Mouse (Mus musculus) induced T-regulatory cell, adult 2 months (primary cell): ENCODE data around the gene Siglecg.

ENCODE experiments used
- DNase-seq: peaks from one replicate; pipeline ENCODE4 v3.0.0-alpha.2; 2012; ENCODE audit warnings: low read depth

The Siglecg gene

DNA sequence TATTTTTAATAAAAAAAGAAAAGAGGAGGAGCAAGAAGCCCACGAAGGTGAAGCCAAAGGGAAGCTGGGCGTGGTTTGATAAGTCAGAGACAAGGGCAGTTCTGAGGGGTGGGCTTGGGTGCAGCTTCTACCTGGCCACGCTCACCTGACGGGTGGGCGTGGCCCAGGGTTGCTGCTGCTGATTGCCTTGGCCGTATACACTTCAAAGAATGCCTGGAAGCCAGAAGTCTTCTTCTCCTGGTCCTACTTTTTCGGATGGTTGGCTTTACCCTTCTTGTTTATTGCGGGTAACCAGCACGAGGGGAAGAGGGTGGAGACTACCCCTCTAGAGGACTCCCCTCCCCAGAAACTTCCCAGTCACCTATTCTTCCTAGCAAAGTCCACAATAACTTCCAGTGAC, 34.7 kb downstream of the Siglecg start:
- no peak for DNase-seq

- peak; percentile 89 for DNase-seq
Measured at GRCm38 (mm10) chr7:43443126-43443916, 35.3 kb downstream of the Siglecg start.

DNA sequence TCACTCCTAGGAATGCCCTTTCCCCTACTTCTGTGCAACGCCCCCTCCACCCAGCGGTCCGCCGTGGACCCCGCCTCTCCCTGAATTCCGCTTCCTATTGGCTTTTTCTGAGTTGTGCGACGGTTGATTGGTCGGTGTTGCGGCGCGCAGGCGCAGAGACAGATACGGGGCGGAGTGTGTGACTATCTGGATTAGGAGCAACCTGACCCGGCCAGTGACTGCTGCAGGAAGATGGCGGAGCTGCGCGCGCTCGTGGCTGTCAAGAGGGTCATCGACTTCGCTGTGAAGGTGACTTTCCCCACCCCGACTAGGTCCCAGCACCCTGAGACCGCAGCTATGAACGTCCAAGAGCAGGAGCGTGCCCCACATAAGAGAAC, 35.9 kb downstream of the Siglecg start, which contains the start of the genes Etfb and Gm45233:
Gene Etfb, plus strand, starts transcription at position 167 of the 377 bp plus-strand sequence.
Gene Gm45233, plus strand, starts transcription at position 212 of the 377 bp plus-strand sequence.
- DNase-seq: peak; percentile 96

GRCm38 (mm10) chr7:43447801-43448200, 39.8 kb downstream of the Siglecg start:
- no peak for DNase-seq

DNA sequence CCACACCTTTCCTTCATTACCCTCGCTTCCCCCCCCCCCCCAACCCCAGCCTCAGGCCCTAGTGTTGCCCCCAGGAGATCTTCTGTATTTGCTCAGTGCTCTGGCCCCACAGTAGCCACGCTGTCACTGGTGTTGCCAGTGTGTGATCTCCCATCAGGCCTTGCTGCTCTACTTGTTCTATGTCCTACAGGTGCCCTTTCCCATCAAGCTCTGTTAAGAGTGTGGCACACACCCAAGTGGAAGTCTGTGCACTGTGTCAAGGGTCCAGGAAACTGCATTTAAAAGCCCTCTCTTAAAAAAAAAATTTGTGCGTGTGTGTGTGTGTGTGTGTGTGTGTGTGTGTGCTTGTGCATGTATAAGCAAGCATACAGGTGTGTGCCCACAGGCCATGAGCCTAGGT, 40.2 kb downstream of the Siglecg start:
- DNase-seq: no peak

DNA sequence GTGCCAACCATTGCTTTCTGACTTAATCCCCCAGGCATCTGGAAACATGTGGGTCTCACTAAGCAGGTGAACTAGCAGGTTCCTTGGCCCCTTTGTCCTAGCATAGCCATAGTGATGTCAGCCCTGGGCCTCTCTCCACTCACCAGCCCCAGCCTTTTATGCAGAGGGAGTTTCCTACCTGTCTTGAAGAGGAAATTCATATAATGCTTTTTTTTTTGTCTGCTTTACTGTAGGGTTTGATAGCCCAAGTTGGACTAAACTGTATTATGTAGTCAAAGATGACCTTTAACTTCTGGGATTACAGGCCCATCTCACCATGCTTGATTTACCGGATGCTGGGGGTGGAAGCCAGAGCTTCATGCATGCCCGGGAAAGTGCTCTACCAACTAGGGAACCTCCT, 41.8 kb downstream of the Siglecg start:
- no peak for DNase-seq

GRCm38 (mm10) chr7:43451726-43452125, 43.7 kb downstream of the Siglecg start:
- no peak for DNase-seq

DNA sequence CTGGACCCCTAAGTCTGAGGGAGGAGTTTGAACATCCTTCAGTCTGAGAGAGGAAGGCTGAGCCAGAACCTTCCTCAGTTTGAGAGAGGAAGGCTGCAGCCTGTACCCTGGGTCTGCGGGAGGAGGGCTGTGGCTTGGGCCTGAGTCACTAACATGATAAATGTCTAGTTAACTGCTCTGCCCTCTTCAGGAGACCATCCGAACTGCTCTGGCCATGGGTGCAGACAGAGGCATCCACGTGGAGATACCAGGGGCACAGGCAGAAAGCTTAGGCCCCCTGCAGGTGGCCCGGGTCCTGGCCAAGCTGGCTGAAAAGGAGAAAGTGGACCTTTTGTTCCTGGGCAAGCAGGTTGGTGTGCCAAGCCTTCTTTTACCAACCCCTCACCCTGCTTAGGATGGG, 44.6 kb downstream of the Siglecg start:
- peak; percentile 65 for DNase-seq

DNA sequence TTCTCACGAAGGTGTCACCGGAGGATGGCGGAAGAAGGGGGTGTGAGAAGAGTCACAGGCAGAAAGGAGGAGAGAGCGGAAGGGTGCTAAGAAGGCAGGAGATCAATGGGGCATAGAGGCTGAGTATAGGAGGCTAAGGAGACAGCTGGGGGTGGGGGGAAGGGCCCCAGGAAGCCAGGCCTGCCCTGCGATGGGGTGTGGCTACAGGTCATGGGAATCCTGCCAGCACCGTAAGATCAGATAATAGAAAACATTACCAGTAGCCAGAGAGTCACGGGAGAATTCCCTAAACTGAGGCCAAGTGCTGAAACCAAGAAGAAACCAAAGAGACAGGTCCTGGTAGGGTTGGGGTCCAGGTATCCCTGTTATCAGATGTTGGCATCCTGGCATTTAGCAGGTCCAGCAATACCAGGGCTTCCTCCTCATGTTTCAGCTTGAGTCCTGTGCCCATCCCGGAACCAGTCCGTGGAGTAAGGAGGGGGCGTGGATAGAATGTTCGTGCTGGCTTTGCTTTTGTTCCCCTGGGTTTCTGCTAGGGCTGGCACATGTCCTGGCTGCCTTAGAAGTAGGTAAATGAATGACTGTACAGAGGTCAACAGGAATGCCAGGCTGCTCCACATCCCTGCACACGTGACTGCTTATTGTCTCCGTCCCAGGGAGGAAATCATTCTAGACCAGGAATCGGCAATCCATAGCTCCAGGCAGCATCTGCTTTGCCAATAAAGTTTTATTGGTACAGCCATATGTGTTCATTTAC, 45.8 kb downstream of the Siglecg start:
- DNase-seq: no peak

DNA sequence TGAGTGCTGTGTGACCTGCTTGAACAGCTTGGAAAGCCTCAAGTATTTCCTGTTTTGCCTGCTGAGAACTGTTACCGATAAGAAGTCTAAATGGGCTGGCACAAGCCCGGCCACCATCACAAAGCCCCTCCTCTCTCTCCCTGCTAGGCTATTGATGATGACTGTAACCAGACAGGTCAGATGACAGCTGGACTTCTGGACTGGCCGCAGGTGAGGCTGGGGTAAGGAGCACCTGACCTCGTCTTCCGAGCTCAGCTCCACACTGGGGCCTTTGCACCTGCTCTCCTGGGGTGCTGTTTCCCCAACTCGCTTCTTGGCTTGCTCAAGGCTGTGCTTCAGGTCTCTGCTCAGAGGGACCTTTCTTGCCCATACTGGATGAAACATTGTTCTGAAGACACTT, 46.4 kb downstream of the Siglecg start:
- DNase-seq: no peak

- no peak for DNase-seq
Measured at GRCm38 (mm10) chr7:43462851-43463250, 54.8 kb downstream of the Siglecg start, which contains the start of gene Vsig10l. TSS of gene Vsig10l (plus strand) at chr7:43463151.

- DNase-seq: no peak
Measured at GRCm38 (mm10) chr7:43463976-43464375, 56.0 kb downstream of the Siglecg start.

DNA sequence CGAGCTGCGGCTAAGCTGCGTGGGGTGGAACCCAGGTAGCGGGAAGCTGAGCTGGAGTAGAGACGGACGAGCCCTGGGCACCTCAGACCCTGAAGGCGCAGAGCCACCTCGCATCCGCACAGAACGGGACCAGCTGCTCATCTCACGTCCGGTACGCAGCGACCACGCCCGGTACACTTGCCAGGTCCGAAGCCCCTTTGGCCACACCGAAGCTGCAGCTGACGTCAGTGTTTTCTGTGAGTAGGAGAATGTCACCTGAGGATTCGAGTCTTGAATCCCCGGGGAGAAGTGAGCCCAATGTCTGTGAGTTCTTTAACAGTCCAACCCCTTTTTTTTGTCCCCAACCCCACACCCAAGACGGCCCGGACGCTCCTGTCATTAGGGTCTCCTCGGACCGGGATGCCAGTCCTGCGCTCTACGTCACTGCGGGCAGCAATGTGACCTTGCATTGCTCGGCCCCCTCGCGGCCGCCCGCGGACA, 56.9 kb downstream of the Siglecg start:
- DNase-seq: no peak

- peak; percentile 98 for DNase-seq
Measured at GRCm38 (mm10) chr7:43465344-43466098, 57.5 kb downstream of the Siglecg start.

DNA sequence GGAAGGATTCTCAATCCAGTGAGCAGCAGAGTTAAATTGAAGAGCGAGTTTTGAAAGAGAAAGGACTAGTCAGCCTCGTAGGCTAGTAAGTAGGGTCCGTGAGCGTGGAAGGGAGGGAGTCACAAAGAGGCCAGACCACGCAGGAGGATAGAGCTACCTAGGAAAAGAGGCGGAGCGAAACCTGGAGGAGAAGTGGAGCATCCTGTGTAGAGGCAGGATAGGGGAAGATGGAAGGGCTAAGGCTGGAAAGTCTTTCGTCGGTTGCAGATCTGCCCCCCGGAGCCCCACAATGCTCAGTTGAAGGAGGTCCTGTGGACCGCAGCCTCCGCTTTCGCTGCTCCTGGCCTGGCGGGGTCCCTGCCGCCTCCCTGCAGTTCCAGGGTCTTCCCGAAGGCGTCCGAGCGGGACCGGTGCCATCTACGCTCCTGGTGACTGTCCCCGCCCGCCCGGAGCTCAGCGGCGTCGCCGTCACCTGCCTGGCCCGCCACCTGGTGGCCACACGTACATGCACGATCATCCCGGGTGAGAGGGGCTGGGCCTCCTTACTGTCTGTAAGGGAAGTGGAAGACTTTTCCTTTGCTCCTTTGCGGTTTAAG, 58.2 kb downstream of the Siglecg start:
- peak; percentile 91 for DNase-seq
